Mouse (Mus musculus) gastrocnemius, postnatal 10 days (tissue): ENCODE measurements around the gene 1110008P14Rik. TPM values are rescaled to one million over a fixed set of nuclear protein-coding genes. Genes with fewer than 3 reads are reported as not detected.

Experiments
- DNase-seq: peaks from one replicate; pipeline ENCODE4 v3.0.0; 2021; ENCODE audit warnings: mixed read lengths
- total RNA-seq, 2 experiments: library from RNA; stranded (reverse); gene quantifications; 2 replicates each; pipeline ENCODE4 v1.2.3; 2021

Gene 1110008P14Rik
- total RNA-seq, 2 experiments from 2014 or later: 52.6 to 53.7 TPM

DNA sequence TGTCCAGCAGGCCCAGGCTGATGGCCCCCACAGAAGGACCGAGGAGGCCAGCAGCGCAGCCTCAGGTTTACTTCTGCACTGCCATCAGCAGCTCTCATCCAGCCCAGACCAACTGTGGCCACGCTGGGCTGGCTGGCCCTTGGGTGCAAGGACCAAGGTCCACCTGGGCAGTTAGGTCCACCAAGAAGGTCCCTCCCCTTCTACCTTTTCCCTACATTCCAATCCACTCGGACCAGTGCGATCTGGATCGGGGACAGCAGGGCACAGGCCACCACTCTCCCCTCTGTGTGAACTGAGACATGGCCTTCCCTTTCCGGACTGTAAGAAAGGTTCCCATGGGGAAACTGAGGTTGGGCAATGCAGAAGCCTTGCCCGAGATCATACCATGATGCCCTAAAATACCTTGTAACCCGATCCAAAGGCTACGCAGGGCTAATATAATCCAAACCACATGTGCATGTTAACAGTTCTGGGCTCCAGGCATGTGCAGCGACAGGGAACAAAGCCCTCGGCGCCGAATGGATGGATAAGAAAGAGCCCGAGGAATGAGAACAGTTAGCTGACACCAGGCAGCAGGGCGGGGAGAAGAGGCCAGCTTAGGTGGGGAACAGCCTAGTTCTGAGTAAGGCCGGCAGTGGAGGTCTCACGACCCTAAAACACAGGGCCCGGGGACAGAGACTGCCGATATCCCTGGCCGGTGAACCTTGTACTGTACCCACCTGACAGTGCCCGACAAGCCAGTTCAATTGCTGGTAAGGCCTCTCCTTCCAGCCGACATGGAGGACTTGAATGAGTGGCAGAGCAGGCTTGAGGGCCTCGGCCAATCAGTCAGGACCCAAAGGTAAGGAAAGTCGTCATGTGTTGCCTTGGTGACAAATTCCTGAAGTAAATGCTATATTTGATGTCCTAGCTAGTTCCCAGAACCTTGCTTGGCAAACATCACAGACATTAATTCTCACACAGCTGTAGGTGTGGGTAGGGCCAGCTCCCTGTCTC lies 27.0 kb upstream of the 1110008P14Rik start:
- no peak for DNase-seq

DNA sequence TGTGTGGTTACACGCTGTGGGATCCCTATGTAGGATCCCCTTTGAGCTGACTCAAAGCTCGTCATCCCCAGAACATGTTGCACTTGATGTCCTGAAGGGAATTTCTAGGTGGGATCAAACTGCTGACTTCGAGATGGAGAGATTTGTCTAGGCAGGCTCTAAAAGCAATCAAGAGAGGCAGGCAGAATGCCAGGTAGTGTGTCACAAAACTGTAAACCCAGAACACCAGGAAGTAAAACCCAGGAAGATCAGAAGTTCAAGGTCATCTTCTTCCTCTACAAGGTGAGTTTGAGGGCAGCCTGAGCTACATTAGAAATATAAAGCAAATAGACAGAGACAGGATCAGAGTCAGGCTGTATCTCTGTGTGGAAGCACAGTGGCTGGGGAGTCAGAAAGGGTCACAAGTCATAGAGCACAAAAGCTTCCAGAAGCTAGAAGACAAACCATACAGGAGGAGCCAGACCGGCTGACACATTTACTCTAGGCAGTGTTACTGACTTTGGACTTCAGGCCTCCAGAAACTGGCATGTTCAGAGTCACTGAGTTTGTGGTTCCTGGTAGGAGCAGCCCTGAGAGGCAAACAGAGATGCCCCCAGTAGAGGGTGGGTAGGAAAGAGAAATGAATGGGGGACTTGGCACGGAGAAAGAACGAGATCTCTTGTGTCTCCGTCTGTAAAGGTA lies 25.5 kb upstream of the 1110008P14Rik start:
- DNase-seq: no peak

DNA sequence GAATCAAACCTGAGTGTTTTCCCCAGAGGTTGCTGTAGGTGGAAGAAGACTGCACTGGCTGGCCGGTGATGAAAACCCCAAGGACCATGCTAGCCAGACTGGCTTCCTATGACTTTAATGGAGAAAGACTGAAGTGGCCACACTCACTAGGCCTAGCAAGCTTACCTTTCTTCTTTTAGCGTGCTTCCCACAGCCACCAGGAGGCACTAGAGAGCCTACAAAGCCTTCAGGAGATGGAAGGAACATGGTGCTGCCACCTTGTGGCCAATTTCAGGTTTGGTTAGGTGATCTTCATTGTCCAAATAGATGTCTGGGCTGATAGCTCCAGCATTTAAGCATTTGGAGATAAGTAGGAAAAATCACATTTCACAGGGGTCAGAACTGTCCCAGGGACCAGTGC lies 22.9 kb upstream of the 1110008P14Rik start:
- peak; percentile 96 for DNase-seq

DNA sequence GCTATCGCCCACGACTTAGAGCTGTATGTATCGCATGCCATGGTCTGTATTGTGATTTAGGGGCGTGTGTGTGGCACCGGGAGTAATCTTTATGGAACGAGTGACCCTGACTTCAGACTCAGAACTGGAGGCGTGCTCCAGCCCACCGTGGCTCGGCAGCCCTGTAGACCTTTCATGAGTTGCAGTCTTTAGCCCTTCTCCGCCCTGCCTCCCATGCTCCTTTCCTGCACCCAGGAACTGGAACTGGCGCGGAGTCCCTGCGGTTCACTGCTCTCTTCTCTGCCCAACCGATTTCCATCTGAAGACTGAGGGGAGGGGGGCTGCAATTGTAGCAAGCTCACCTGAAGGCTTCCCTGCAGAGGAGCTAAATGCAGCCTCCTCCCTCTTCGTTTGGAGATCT lies 15.0 kb upstream of the 1110008P14Rik start:
- no peak for DNase-seq

DNA sequence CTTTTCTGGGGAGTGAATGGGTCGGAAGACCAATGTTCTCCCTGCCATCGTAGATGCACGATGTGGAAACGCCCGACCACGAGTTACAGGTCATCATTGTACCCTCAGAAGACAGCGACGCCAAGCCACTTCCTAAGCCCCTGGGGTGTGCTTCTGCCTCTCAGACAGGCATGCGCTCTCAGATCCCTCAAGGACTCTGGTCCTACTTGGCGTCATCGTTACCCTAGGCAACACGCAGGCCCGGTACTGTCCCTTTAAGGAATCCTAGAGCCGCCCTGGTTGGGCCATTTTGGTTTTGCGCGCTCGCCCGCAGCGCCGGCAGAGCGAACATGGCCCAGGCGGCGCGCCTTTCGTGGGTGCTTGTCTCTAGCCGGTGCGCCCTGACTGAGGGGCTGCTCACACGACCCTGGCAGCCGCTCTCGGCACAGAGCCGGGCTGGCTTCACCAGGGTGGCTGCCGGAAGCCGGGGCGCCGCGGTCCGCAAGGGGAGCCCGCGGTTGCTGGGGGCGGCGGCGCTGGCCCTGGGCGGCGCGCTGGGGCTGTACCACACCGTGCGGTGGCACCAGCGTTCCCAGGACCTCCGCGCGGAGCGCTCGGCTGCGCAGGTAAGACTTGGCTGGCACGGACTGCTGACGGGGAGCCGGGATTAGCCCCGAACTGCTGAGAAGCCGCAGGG lies 14.3 kb upstream of the 1110008P14Rik start:
- DNase-seq: peak; percentile 81

DNA sequence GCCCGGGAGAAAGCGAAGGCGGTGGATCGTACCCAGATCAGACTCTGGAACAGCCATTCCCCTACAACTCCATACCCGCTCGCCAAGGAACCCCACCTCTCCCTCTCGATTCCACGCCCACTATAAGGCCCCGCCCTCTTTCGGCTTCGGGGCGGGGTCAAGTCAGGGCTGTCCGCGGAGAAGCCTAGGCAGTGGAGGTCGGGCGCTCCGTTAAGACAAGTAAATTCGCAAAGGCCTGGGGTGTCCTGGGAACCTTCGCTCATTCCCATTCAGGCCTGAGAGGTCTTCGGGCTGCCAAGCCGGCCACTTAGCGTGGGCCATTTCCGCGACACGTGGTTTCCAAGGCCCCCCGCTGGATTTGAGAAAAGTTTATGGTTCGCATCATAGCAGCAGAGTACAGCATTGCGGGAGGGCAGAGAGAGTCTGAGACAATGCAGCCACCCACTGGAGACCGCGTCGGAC lies 13.8 kb upstream of the 1110008P14Rik start, which contains the start of gene Ptges2:
Gene Ptges2, plus strand, starts transcription at position 413 of the 462 bp plus-strand sequence.
- peak; percentile 87 for DNase-seq

DNA sequence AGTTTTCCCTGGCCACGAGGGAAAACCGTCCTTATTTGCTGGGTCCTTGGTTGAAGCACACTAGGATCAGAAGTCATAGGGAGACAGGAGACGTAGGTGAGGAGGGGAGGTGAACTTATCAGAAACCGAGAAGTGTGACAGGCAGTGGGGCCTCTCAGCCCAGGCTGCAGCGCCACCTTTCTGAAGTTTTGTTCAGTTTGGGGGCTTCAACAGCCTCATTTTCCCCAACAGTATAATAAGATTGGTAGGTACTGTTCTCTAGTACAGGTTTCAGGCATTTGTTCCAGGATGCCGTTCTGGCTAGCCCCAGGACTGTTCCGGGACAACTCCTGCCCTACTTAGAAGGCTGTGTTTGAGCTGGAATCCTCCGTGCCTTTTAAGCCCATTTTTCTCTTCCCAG lies 13.2 kb upstream of the 1110008P14Rik start:
- DNase-seq: no peak

DNA sequence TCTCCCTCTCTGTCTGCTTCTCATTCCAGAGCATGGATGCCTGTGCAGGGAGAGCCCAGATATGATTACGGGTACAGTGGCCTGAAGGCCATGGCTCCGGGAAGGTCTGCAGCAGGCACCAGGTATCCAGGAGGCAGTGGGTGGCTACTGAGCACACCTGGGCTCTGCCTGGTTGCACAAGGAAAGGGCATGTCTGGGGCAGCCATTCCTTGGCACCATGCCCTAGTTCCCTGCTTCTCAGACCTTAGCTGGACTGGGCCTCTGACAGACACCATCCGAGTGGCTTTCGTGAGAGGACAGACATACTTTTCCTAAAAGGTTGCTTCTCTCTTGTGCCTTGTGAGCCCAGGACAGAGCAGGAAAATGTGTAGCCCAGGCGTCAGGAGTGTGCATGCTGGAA lies 10.3 kb upstream of the 1110008P14Rik start:
- no peak for DNase-seq

DNA sequence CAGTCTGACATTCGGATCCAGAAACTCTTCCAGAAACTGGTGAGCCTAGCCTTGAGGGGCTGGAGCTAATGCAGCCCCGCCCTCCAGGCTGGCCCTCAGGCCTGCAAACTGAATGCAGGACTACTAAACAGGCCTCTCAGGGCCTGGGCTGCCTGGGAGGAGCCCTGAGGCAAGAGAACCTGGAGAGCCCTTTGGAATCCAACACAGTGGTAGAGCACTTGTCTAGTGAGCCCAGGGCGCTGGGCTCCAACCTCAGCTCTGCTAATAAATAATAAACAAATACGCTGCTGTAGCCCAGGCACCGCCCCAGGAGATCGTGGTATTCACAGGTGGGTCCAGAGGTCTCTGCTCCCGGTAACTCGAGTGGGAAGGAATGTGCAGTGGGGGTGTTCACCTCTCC lies 9.1 kb upstream of the 1110008P14Rik start:
- no peak for DNase-seq

DNA sequence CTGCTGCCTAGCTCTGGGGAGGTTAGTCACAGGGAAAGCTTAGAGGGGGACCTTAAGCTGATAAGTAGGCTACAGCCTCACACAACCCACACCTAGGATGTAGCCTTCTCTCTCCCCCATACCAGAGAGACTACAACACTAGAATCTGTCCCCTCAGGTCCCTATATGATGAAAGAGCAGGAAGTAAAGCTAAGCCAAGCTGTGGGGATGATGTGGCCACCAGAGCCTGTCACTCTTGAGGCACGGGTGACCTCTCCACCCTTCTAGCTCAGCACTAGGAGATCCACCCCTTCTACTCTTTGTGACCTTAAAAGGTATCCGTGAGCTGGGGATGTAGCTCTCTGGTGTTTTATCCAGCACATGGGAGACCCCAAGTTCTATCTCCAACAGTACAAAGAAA lies 7.4 kb upstream of the 1110008P14Rik start:
- no peak for DNase-seq

DNA sequence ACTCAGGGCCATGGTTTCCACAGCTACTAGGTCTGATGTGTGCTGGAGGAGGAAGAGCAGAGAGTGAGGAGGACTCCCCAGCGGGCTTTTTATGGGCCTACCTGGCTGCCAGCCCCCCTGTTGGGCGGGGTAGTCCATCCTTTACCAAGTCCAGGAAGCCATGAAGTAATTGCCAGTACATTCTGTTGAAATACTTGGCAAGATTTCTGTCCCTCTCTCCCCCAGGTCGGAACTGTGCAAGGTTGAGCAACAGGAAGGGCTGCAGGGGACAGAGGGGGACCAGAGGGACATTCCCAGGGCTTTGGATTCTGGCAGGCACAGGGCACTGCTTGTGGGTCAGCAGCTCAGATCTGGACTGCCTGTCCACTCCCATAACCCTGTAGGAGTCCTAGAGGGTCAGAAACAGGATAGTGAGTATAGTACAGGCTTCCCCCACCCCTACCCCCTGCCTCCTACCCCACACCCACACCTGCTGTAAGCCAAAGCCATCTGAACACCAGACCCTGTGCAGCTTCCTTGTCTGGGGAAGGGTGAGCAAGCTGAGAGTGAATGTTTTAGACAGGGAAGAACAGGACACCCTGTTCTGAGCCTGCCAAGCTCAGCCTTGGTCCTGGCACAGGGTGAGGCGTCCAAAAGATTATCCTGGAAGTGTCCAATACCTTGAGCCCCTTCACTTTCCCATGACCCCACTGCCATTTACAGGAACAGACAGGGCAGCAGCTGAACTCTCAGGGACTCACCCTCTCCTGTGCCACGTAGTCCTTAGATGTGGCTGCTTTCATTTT lies 6.2 kb upstream of the 1110008P14Rik start, which contains the start of gene Lcn2:
Gene Lcn2, minus strand, starts transcription at position 547 of the 785 bp plus-strand sequence.
- DNase-seq: no peak

DNA sequence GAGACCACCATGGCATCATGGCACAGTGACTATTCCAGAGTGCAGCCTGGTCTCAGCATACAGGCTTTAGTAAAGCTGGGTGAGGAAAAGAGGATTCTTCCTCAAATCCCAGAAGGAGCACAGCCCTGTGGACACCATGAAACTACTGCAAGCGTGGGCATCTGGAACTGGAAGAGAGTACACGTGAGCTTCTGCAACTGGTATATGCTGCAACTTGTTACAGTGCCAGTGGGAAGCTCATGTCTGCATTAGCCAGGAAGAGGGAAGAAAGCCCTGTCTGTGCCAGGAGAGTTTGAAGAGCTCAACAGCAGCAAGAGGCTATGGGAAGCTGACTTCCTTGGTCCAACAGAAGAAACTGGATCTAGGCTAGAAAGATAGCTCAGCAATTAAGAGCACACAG lies 951 bp upstream of the 1110008P14Rik start:
- no peak for DNase-seq

DNA sequence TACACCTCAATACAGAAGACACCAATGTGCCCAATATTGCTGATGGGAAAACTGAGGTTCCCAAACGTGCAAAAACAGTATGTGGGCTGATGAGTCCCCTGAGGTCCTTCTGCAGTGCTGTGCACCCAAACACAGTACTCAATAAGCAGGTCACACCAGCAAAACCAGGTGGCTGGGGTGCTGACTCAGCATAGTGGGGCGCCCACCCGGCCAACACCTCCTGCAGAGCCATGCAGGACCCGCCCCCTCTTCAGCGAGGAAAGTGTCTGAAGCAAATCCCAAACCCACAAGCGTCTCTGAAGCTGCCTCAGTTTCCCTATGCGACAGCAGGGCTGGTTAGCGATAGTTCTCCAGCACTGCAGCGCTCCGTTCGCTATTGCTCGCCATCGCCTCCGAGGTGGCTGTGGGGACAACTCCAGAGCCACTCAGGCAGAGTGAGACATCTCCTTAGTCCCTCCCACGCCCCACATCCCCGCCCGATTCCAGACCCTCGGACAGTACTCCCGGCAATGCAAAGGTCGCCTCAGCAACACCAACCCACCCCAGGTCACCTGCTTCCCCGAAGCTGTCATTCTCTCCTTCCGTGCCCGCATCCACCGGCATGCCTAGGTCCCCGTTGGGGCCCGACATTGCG lies 480 bp downstream of the 1110008P14Rik start:
- no peak for DNase-seq

DNA sequence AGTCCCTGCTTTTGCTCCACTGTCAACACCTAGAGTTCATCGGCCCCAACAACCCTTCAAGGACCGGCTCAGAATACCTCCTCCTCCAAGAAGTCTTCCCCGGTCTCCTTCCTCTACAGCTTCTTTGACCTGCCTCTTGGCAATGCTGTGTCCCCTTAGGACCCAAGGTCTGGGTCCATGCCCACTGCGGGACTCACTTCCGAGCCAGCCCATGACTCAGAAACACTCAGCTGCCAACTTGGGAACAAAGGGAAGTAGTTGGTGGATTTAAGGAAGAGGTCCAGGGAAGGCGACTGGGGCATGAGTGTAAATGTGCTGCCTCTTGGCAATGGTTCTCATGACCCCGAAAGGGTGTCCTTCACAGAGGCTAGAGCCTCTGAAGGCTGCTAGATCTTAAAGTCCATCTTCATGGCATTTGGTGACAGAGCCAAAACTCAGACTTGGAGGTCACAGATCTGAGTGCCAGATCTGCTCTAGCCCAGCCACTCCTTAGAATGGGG lies 1.7 kb downstream of the 1110008P14Rik start:
- DNase-seq: no peak

DNA sequence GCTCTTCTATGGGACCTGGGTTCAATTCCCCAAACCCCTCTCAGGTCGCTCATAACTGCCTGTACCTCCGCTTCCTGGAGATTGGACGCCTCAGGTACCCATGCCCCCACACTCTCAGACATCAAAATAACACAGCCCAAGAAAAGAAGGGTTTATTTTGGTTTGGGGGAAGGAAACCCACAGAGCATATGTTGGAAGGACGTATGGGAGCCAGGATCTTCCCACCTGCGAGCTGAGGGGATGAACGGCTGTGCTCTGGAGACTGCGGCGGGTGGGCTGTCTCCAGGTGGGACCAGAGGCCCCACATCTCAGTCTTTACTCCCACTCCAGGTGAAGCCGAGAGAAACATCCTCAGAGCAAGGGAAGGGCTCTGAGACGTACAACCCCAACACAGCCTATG lies 4.8 kb downstream of the 1110008P14Rik start:
- no peak for DNase-seq

DNA sequence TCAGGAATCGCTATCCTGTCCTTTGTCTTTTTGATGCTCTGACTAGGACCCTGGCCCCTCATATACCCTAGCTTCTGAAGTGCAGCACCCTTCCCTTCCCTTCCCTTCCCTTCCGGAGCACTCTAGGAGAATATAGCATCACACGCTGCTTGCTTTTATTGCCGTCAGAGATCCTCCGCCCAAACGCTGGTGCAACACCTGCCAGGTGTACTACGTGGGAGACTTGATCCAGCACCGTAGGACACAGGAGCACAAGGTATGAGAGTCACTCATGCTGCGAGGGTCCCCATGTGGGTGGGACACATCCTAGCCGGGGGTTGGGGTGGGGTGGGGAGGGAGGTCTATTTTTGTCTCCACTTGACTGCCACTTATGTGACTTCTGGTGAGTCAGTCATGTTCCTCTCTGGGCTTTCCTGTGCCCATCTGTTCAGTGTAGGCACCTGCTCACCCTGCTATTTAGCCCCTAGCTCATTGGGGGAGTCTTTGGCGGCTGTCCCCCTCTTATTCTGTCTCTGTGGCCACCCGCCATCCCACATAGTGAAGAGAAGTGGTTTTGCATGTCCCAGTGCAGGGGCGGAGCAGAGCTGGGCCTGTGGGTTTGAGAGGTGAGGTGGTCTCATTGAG lies 6.3 kb downstream of the 1110008P14Rik start:
- no peak for DNase-seq

DNA sequence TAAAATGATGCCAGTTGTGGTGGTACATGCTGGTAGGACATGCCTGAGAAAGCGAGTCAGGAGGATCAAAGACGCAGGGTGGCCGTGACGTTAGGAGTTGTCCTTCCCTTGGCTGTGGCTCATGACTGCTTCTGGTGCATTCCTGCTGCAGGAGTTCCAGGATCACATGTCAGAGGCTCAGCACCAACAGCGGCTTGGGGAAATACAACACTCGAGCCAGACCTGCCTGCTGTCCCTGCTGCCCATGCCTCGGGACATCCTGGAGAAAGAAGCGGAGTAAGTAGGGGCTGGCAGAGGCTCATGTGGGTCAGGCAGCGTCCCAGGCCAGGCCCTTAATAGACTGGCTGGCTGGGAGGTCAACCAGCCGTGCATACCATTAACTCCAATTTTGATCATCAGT lies 7.5 kb downstream of the 1110008P14Rik start:
- DNase-seq: no peak

DNA sequence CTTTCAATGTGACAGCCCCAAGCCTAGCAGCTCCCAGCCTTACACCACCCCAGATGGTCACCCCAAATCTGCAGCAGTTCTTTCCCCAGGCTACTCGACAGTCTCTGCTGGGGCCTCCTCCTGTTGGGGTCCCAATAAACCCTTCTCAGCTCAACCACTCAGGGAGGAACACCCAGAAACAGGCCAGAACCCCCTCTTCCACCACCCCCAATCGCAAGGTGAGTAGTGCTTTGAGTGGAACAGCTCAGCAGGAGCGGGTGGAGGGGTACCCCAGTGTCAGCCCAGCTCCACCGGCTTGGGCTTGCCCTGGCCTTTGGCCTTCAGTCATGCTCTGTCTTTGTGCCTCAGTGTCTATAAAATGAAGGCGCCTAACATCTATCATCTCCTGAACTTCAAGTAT lies 14.4 kb downstream of the 1110008P14Rik start:
- DNase-seq: no peak

DNA sequence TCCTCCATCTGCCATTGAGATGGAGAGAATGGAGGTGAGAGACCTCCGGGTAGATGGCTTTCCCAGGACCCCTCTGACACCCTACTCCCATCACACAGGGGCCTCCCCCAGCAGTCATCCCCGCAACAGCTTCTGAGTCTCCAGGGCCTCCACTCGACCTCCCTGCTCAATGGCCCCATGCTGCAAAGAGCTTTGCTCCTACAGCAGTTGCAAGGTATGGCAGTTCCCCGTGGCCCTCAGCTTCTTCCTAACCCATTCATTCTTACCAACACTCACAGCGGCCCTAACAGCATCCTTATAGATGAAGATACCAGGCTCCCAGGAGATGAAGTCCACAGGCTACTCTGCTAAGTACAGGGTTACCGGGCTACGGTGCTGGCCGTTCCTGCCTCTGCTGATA lies 17.6 kb downstream of the 1110008P14Rik start:
- DNase-seq: no peak

DNA sequence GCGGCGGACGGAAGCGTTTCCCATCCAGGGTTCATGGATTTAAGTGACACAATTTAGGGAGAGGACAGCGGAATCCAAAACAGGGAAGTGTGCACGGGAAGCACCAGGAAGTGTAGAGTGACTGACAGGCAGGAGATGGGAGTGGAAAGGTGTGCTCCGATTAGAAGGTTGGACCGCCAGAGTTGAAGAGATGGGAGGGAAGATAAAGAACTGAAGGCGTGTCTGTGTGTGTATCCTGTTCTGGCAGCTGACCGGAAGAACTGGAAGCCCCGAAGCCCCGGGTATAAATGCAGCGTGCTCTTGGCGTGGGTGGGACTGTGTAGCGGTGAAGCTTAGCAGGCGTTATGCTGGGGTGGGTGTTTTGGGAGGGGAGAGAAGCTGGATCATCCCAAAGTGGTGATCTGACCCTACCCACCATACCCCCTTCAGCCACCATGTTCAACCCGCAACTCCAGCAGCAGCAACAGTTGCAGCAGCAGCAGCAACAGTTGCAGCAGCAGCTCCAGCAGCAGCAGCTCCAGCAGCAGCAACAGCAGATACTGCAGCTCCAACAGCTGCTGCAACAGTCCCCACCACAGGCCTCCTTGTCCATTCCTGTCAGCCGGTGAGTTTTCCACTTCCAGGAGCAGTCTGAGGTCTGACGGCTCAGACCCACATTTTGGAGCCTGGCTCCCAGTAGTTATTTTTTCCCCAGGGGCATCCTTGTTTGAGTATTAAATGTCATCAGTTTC lies 18.2 kb downstream of the 1110008P14Rik start:
- DNase-seq: no peak
